Mouse (Mus musculus): ENCODE measurements at regions not wholly inside any gene's neighbourhood (a gene's known extent, or its start where the extent isn't known, plus 50 kb on each side); places are given as distances from the start of the nearest gene placed in this dataset.
A peak's percentile ranks its signal among the peaks of the same experiment; 100 is the strongest.

- WGBS, result 89% methylated on average over 6 of the region's 6 CpGs
- Histone ChIP-seq H3K4me3 (ENCODE audit: low read depth, low read length) (no peak overlapping the region), H3K4me2 (ENCODE audit: low read depth, low read length) (no peak overlapping the region), H3K4me1 (ENCODE audit: control insufficient read depth, insufficient read depth, low read length) (no peaks in the 10 kb centered on the region), H3K9me3 (ENCODE audit: control insufficient read depth, low read length) (no peaks in the 10 kb centered on the region), H3K9ac (replicated peaks; ENCODE audit: low read depth, low read length) (no peak overlapping the region), H3K27ac (ENCODE audit: low read depth, low read length) (no peak overlapping the region), H3K36me3 (ENCODE audit: control insufficient read depth, insufficient read depth, low read length) (no peaks in the 10 kb centered on the region), H3K27me3 (ENCODE audit: control insufficient read depth, insufficient read depth, low read length) (no peaks in the 10 kb centered on the region)
- no peak for ATAC-seq (ENCODE audit: low read depth)
Measured at GRCm38 (mm10) chr13:113489951-113490822, 128.2 kb downstream of the Snx18 start.

- Histone ChIP-seq H3K36me3 (ENCODE audit: control insufficient read depth, insufficient read depth, low read length) (no peaks in the 10 kb centered on the region), H3K9me3 (ENCODE audit: control insufficient read depth, low read length) (no peaks in the 10 kb centered on the region), H3K9ac (replicated peaks; ENCODE audit: low read depth, low read length) (no peak overlapping the region), H3K27ac (ENCODE audit: low read depth, low read length) (no peak overlapping the region), H3K4me3 (ENCODE audit: low read depth, low read length) (no peak overlapping the region), H3K4me1 (ENCODE audit: control insufficient read depth, insufficient read depth, low read length) (no peaks in the 10 kb centered on the region), H3K27me3 (ENCODE audit: control insufficient read depth, insufficient read depth, low read length) (no peaks in the 10 kb centered on the region), H3K4me2 (ENCODE audit: low read depth, low read length) (no peak overlapping the region)
- no peak for ATAC-seq (ENCODE audit: low read depth)
- 79% methylated on average over 6 of the region's 6 CpGs for WGBS
Measured at GRCm38 (mm10) chr13:113486368-113486955, 131.9 kb downstream of the Snx18 start.

GRCm38 (mm10) chr13:113485511-113485910, 132.9 kb downstream of the Snx18 start:
- no peak for ATAC-seq (ENCODE audit: low read depth)
- no peak overlapping the region for H3K4me3 ChIP-seq (ENCODE audit: low read depth, low read length)
- no peaks in the 10 kb centered on the region for H3K27me3 ChIP-seq (ENCODE audit: control insufficient read depth, insufficient read depth, low read length)
- WGBS, result 90% methylated on average over 7 of the region's 7 CpGs
- H3K4me1 ChIP-seq (ENCODE audit: control insufficient read depth, insufficient read depth, low read length), result no peaks in the 10 kb centered on the region
- no peak overlapping the region for H3K4me2 ChIP-seq (ENCODE audit: low read depth, low read length)
- H3K36me3 ChIP-seq (ENCODE audit: control insufficient read depth, insufficient read depth, low read length), result no peaks in the 10 kb centered on the region
- no peak overlapping the region for H3K27ac ChIP-seq (ENCODE audit: low read depth, low read length)
- H3K9ac ChIP-seq (replicated peaks; ENCODE audit: low read depth, low read length), result no peak overlapping the region
- H3K9me3 ChIP-seq (ENCODE audit: control insufficient read depth, low read length), result no peaks in the 10 kb centered on the region

GRCm38 (mm10) chr13:113484159-113484762, 134.1 kb downstream of the Snx18 start:
- Histone ChIP-seq H3K9ac (replicated peaks; ENCODE audit: low read depth, low read length) (no peak overlapping the region), H3K36me3 (ENCODE audit: control insufficient read depth, insufficient read depth, low read length) (no peaks in the 10 kb centered on the region), H3K4me1 (ENCODE audit: control insufficient read depth, insufficient read depth, low read length) (no peaks in the 10 kb centered on the region), H3K27ac (ENCODE audit: low read depth, low read length) (no peak overlapping the region), H3K9me3 (ENCODE audit: control insufficient read depth, low read length) (no peaks in the 10 kb centered on the region), H3K27me3 (ENCODE audit: control insufficient read depth, insufficient read depth, low read length) (no peaks in the 10 kb centered on the region), H3K4me2 (ENCODE audit: low read depth, low read length) (no peak overlapping the region), H3K4me3 (ENCODE audit: low read depth, low read length) (no peak overlapping the region)
- 83% methylated on average over 10 of the region's 10 CpGs for WGBS
- no peak for ATAC-seq (ENCODE audit: low read depth)

GRCm38 (mm10) chr13:113482911-113483310, 135.5 kb downstream of the Snx18 start:
- 86% methylated on average over 1 of the region's 1 CpGs for WGBS

GRCm38 (mm10) chr13:113477901-113478510, 140.4 kb downstream of the Snx18 start:
- Histone ChIP-seq H3K9ac (replicated peaks; ENCODE audit: low read depth, low read length) (no peak overlapping the region), H3K4me3 (ENCODE audit: low read depth, low read length) (no peak overlapping the region), H3K4me2 (ENCODE audit: low read depth, low read length) (no peak overlapping the region), H3K36me3 (ENCODE audit: control insufficient read depth, insufficient read depth, low read length) (no peaks in the 10 kb centered on the region), H3K27ac (ENCODE audit: low read depth, low read length) (no peak overlapping the region), H3K4me1 (ENCODE audit: control insufficient read depth, insufficient read depth, low read length) (no peaks in the 10 kb centered on the region), H3K9me3 (ENCODE audit: control insufficient read depth, low read length) (no peaks in the 10 kb centered on the region), H3K27me3 (ENCODE audit: control insufficient read depth, insufficient read depth, low read length) (no peaks in the 10 kb centered on the region)
- ATAC-seq (ENCODE audit: low read depth), result no peak
- WGBS, result 56% methylated on average over 5 of the region's 5 CpGs

More at GRCm38 (mm10) chr13:113482911-113483310, 135.5 kb downstream of the Snx18 start:
- Histone ChIP-seq H3K4me2 (ENCODE audit: low read depth, low read length) (no peak overlapping the region), H3K4me1 (ENCODE audit: control insufficient read depth, insufficient read depth, low read length) (no peaks in the 10 kb centered on the region), H3K9me3 (ENCODE audit: control insufficient read depth, low read length) (no peaks in the 10 kb centered on the region), H3K36me3 (ENCODE audit: control insufficient read depth, insufficient read depth, low read length) (no peaks in the 10 kb centered on the region), H3K4me3 (ENCODE audit: low read depth, low read length) (no peak overlapping the region), H3K27ac (ENCODE audit: low read depth, low read length) (no peak overlapping the region), H3K9ac (replicated peaks; ENCODE audit: low read depth, low read length) (no peak overlapping the region), H3K27me3 (ENCODE audit: control insufficient read depth, insufficient read depth, low read length) (no peaks in the 10 kb centered on the region)
- no peak for ATAC-seq (ENCODE audit: low read depth)

- Histone ChIP-seq H3K4me2 (ENCODE audit: low read depth, low read length) (no peak overlapping the region), H3K9ac (replicated peaks; ENCODE audit: low read depth, low read length) (no peak overlapping the region), H3K36me3 (ENCODE audit: control insufficient read depth, insufficient read depth, low read length) (no peaks in the 10 kb centered on the region), H3K9me3 (ENCODE audit: control insufficient read depth, low read length) (no peaks in the 10 kb centered on the region), H3K4me1 (ENCODE audit: control insufficient read depth, insufficient read depth, low read length) (no peaks in the 10 kb centered on the region), H3K27ac (ENCODE audit: low read depth, low read length) (no peak overlapping the region), H3K27me3 (ENCODE audit: control insufficient read depth, insufficient read depth, low read length) (no peaks in the 10 kb centered on the region), H3K4me3 (ENCODE audit: low read depth, low read length) (no peak overlapping the region)
- ATAC-seq (ENCODE audit: low read depth), result no peak
- WGBS, result 80% methylated on average over 7 of the region's 7 CpGs
Measured at GRCm38 (mm10) chr13:113470822-113471557, 147.4 kb downstream of the Snx18 start.

GRCm38 (mm10) chr13:113464190-113465064, 153.9 kb downstream of the Snx18 start:
- 0 out of 2 replicates have a peak overlapping the region, but pooled peaks have one; percentile 44 for H3K27ac ChIP-seq (ENCODE audit: low read depth, low read length)
- no peaks in the 10 kb centered on the region for H3K36me3 ChIP-seq (ENCODE audit: control insufficient read depth, insufficient read depth, low read length)
- no peak overlapping the region for H3K9ac ChIP-seq (replicated peaks; ENCODE audit: low read depth, low read length)
- no peaks in the 10 kb centered on the region for H3K9me3 ChIP-seq (ENCODE audit: control insufficient read depth, low read length)
- no peaks in the 10 kb centered on the region for H3K27me3 ChIP-seq (ENCODE audit: control insufficient read depth, insufficient read depth, low read length)
- no peaks in the 10 kb centered on the region for H3K4me1 ChIP-seq (ENCODE audit: control insufficient read depth, insufficient read depth, low read length)
- H3K4me2 ChIP-seq (ENCODE audit: low read depth, low read length), result no peak overlapping the region
- no peak overlapping the region for H3K4me3 ChIP-seq (ENCODE audit: low read depth, low read length)
- peak; percentile 89 for ATAC-seq (ENCODE audit: low read depth)
- 36% methylated on average over 10 of the region's 10 CpGs for WGBS

All from neural tube, embryonic 14.5 days (tissue).